8 mouse cellular contexts compared by ENCODE assay signal in genomic region chr9:65346476-65347111, GRCm38 (mm10). TPM values are rescaled to one million over a fixed set of nuclear protein-coding genes. Genes with fewer than 3 reads are reported as not detected.
DNase-seq lines count a peak whose midpoint lies in the region; ATAC-seq and TF ChIP-seq lines count a peak whose summit lies in the region.

No protein-coding gene starts in this region.

- no peaks in the 10 kb centered on the region for H3K27me3 ChIP-seq in hindbrain, postnatal 0 days (ENCODE audit: insufficient read depth, low read length)

- ATAC-seq in activated CD4-positive, CD25-positive, alpha-beta regulatory T cell, adult 4 months = peak; percentile 64
- peak; percentile 67 for ATAC-seq in hindbrain, postnatal 0 days
- ATAC-seq in megakaryocyte progenitor cell, adult 5-6 weeks (replicated peaks; ENCODE audit: poor library complexity) = peak; percentile 46

- H3K36me3 ChIP-seq in hindbrain, postnatal 0 days (ENCODE audit: insufficient read depth, low read length) = no peaks in the 10 kb centered on the region

- peak; percentile 47 for DNase-seq in cerebellum, adult 9-11 months
- peak; percentile 15 to 45 for DNase-seq in frontal cortex, postnatal 10 days (ENCODE audit: low spot score in 2 of 2)
- DNase-seq in hindbrain, postnatal 0 days (ENCODE audit: low spot score) = peak; percentile 49
- DNase-seq in left cerebral cortex, postnatal 25 days (ENCODE audit: low spot score in 2 of 2) = peak; percentile 49 to 50
- peak; percentile 39 to 42 for DNase-seq in right cerebral cortex, postnatal 10 days (ENCODE audit: low spot score in 2 of 2)
- DNase-seq in yolk sac, embryonic 10.5 days (ENCODE audit: low spot score) = peak; percentile 74

- peak overlapping the region; percentile 98 for H3K27ac ChIP-seq in hindbrain, postnatal 0 days

- TF ChIP-seq CTCF in hindbrain, postnatal 0 days (IDR thresholded peaks at IDR 0.05; ENCODE audit: low read depth) = no peak

- H3K9ac ChIP-seq in hindbrain, postnatal 0 days (replicated peaks; ENCODE audit: low read length) = peak overlapping the region; percentile 95

- peak overlapping the region; percentile 89 for H3K4me2 ChIP-seq in hindbrain, postnatal 0 days (ENCODE audit: low read depth, low read length)

- under 1% methylated on average over 74 of the region's 77 CpGs for WGBS in hindbrain, postnatal 0 days

- H3K4me1 ChIP-seq in hindbrain, postnatal 0 days (ENCODE audit: insufficient read depth, low read length) = peaks cover 12% of the 10 kb centered on the region

- H3K4me3 ChIP-seq in hindbrain, postnatal 0 days (ENCODE audit: low read length) = peak overlapping the region; percentile 94

- intact Hi-C loops in left cerebral cortex, postnatal 25 days (cut with DNase I) = no loop called here

- H3K9me3 ChIP-seq in hindbrain, postnatal 0 days (ENCODE audit: low read length) = no peaks in the 10 kb centered on the region

RNA-seq across cellular contexts. Expression of gene Pdcd7, which starts 0.7 kb away (rescaled TPM):
- 1 to 10 TPM; 4.1 to 5.0 TPM for polyA plus RNA-seq in activated CD4-positive, CD25-positive, alpha-beta regulatory T cell, adult 4 months (2017; shearing (Covaris generic))
- 16.2 and 17.5 TPM in 2 replicates for total RNA-seq in hindbrain, postnatal 0 days (2014; rRNA removed)
- 8.6 and 10.2 TPM in 2 replicates for polyA plus RNA-seq in hindbrain, postnatal 0 days (2015; fragmentation: Nextera tagmentation; extraction: Ambion mirVana)
- total RNA-seq in left cerebral cortex, postnatal 25 days (2021) = 10 to 100 TPM; 28.0 to 29.1 TPM
- 16.8 and 20.1 TPM in 2 replicates for total RNA-seq in megakaryocyte progenitor cell, adult 5-6 weeks (2015)
- total RNA-seq in megakaryocyte progenitor cell, adult 5-6 weeks (2017) = 18.2 and 28.5 TPM in 2 replicates

RNA-seq across cellular contexts. Expression of gene Ubap1l, which starts 14.2 kb away (rescaled TPM):
- not detected for polyA plus RNA-seq in activated CD4-positive, CD25-positive, alpha-beta regulatory T cell, adult 4 months (2017; shearing (Covaris generic))
- 8.6 and 10.2 TPM in 2 replicates for total RNA-seq in hindbrain, postnatal 0 days (2014; rRNA removed)
- 2.4 and 2.6 TPM in 2 replicates for polyA plus RNA-seq in hindbrain, postnatal 0 days (2015; fragmentation: Nextera tagmentation; extraction: Ambion mirVana)
- 1 to 10 TPM; 3.3 to 5.8 TPM for total RNA-seq in left cerebral cortex, postnatal 25 days (2021)
- total RNA-seq in megakaryocyte progenitor cell, adult 5-6 weeks (2015) = not detected in 2 replicates
- total RNA-seq in megakaryocyte progenitor cell, adult 5-6 weeks (2017) = 0.57 TPM in 1 of 2 replicates, not detected in the other

RNA-seq across cellular contexts. Expression of gene Kbtbd13, which starts 44.9 kb away (rescaled TPM):
- not detected for polyA plus RNA-seq in activated CD4-positive, CD25-positive, alpha-beta regulatory T cell, adult 4 months (2017; shearing (Covaris generic))
- total RNA-seq in hindbrain, postnatal 0 days (2014; rRNA removed) = 1.0 and 1.3 TPM in 2 replicates
- 0.46 and 0.50 TPM in 2 replicates for polyA plus RNA-seq in hindbrain, postnatal 0 days (2015; fragmentation: Nextera tagmentation; extraction: Ambion mirVana)
- total RNA-seq in left cerebral cortex, postnatal 25 days (2021) = under 1 TPM; 0.11 to 0.32 TPM
- total RNA-seq in megakaryocyte progenitor cell, adult 5-6 weeks (2015) = 0.10 TPM in 1 of 2 replicates, not detected in the other
- total RNA-seq in megakaryocyte progenitor cell, adult 5-6 weeks (2017) = 0.17 and 0.37 TPM in 2 replicates

RNA-seq across cellular contexts. Expression of gene Rasl12, which starts 51.7 kb away (rescaled TPM):
- under 1 TPM in 1 of 2 experiments, not detected in 1; 0.19 TPM for polyA plus RNA-seq in activated CD4-positive, CD25-positive, alpha-beta regulatory T cell, adult 4 months (2017; shearing (Covaris generic))
- total RNA-seq in hindbrain, postnatal 0 days (2014; rRNA removed) = 6.2 and 7.0 TPM in 2 replicates
- 4.0 and 4.7 TPM in 2 replicates for polyA plus RNA-seq in hindbrain, postnatal 0 days (2015; fragmentation: Nextera tagmentation; extraction: Ambion mirVana)
- 1 to 10 TPM; 2.7 to 3.4 TPM for total RNA-seq in left cerebral cortex, postnatal 25 days (2021)
- total RNA-seq in megakaryocyte progenitor cell, adult 5-6 weeks (2015) = not detected in 2 replicates
- total RNA-seq in megakaryocyte progenitor cell, adult 5-6 weeks (2017) = not detected in 2 replicates

RNA-seq across cellular contexts. Expression of gene Clpx, which starts 52.5 kb away (rescaled TPM):
- polyA plus RNA-seq in activated CD4-positive, CD25-positive, alpha-beta regulatory T cell, adult 4 months (2017; shearing (Covaris generic)) = 10 to 100 TPM; 35.1 to 35.3 TPM
- total RNA-seq in hindbrain, postnatal 0 days (2014; rRNA removed) = 22.7 and 23.3 TPM in 2 replicates
- 37.1 and 41.2 TPM in 2 replicates for polyA plus RNA-seq in hindbrain, postnatal 0 days (2015; fragmentation: Nextera tagmentation; extraction: Ambion mirVana)
- total RNA-seq in left cerebral cortex, postnatal 25 days (2021) = 10 to 100 TPM; 28.9 to 29.6 TPM
- 24.8 and 26.4 TPM in 2 replicates for total RNA-seq in megakaryocyte progenitor cell, adult 5-6 weeks (2015)
- total RNA-seq in megakaryocyte progenitor cell, adult 5-6 weeks (2017) = 46.6 and 51.4 TPM in 2 replicates

Comparison
In these comparisons a context has a peak if more than half of its experiments do, and no peak if none do; other contexts are left out.
1. Peak in every context shown above with its lines: DNase-seq, ATAC-seq, H3K4me3 ChIP-seq and H3K27ac ChIP-seq.